Mouse (Mus musculus) kidney, postnatal 14 days (tissue): ENCODE data around the gene Peak1.
"Not testable (repeated sequence)": the region's sequence is repeated elsewhere in the genome, so short reads cannot be mapped to it uniquely, and the experiment has no call there.

Source experiments
- DNase-seq: peaks from one replicate; pipeline ENCODE4 v3.0.0; 2022; ENCODE audit warnings: mixed read lengths

The Peak1 gene

DNA sequence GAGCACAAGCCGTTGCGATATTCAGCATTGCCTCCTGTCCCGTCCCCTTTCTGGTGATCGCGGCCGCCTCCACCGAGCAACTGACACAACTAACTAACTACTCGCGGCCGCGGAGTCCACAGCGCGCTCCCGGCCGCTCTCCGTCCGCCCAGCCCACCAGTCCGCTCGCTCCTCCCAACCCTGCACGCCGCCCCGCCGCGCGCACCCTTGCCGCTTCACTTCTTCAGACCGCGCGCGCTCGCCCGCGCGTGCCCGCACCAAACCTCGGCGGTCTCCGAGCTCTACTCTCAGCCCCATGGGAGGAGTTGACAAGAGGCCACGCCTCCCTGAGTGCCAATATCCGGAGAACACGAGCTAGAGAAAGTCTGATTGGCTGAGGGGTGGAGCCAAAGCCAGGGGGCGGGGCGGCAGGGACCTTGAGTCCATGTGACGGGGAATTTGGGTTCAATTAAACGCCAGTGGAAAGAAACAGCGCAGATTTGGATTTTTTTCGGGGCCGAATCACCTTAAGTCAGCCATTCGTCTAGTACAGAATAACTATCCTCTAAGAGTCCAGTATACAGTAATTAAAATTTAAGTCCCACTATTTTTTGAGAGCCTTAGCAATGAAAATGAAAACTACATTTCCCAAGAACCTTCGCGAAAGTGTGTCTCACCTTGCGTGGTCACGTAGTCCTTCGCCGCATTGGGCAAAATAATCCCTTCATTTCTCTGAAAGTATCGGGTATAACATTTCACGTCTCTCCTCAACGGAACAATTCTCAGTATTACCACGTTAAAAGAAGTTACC is at the start of gene Peak1, which contains the start of gene Hmg20a:
Gene Peak1, minus strand, starts transcription at position 120 of the 790 bp plus-strand sequence.
Gene Hmg20a, plus strand, starts transcription at position 662 of the 790 bp plus-strand sequence.
- peak; percentile 100 for DNase-seq

DNA sequence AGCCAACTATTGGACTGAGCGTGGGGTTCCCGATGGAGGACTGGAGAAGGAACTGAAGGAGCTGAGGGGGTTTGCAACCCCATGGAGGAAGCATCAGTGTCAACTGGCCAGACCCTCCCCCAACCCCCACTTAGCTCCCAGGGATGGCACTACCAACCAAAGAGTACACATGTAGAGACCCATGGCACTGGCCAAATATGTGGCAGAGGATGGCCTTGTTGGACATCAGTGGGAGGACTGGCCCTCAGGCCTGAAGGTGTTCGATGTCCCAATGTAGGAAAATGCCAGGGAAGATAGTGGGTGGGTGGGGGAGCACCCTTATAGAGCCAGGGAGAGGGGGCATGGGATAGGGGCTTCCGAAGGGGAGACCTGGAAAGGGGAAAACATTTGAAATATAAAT is 48.4 kb upstream of the Peak1 start:
- DNase-seq, result no peak

DNA sequence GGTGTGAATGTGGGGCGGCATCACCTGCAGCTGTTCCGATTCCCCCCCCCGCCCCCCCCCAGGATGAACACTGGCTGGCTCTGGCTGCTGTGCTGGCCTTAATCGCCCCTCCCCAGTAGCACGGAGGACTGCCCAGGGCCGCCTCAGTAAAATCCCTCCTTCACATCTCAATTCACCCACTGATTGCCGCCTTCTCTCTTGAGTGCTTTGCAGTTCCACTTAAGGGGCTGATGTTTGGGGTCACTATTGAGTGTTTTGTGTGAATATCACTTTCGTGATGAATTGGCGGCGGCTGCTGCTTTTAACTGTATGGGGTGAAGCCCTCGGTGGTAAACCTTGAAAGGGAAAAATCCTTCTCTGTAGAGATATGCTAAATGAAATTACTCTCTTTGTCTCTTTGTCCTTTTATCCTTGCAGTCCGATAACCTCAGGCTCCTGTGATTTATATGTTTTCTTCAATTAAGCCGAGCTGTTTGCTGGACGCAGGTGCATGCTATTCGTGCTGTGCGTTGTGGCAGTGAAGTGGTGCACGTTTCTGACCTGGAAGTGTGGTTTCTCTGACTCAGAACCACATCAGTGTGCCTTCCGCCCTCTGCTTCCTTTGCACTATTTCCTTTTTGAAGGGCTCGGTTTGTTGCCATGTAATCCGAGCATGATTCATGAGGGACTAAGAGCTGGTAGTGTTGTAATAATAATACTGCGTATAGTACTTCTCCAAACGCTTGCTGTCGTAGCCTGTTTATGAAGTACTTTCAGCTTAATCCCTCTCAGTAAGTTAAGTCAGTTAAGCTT is 47.2 kb upstream of the Peak1 start:
- peak; percentile 55 for DNase-seq

DNA sequence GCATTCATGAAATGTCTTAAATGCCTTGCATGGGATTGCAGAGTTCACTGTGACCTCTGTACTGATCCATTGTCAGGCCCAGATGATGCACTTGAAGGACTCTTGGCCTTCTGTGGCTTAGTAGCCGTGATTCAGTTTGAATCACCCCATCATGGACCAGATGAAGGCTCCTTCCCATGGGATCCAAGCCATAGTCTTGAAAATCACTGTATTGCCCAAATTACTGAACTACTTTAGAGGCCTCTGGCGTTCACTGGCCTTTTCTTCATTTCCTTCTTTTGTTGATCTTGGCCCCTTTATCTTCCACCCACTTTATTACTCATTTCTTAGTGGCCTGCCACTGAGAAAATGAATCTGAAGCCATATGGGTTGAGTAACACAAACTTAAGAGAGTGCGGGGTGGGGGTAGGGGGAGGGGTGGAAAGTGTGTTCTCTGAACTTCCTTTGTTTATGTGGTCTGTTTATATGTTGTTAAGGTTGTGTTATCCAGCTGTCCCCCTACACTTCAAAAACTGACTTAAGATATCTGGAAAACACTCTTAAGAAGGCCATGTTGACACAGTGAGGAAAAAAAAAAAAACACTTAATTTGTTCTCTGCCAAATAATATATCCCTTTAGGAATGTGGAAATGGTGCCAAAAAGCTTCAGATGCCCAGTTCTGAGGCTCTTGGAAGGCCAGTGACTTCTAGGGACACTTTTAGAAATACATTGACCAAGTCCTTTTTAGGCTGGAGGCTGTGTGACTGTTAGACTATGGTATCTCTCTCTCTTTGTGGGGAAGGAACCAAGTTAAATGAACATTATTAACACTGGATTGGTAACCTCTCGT is 46.0 kb upstream of the Peak1 start:
- peak; percentile 62 for DNase-seq

DNA sequence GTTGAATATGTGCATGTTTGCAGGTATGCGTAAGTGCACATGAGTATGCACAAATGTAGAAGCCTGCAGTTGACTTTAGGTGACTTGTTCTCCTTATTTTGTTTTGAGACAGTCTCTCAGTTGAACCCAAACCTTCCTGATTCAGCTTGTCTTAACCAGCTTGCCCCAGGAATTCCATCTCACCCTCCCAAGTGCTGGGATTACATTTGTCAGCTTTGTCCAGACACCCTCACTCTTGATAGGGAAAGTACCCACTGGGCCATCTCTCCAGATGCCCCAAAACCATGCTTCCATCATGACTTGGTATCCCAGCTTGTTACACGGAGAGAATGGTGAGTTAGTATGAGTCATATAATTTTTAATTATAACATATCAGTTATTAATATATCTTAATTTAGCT is 45.2 kb upstream of the Peak1 start:
- DNase-seq, result no peak

DNA sequence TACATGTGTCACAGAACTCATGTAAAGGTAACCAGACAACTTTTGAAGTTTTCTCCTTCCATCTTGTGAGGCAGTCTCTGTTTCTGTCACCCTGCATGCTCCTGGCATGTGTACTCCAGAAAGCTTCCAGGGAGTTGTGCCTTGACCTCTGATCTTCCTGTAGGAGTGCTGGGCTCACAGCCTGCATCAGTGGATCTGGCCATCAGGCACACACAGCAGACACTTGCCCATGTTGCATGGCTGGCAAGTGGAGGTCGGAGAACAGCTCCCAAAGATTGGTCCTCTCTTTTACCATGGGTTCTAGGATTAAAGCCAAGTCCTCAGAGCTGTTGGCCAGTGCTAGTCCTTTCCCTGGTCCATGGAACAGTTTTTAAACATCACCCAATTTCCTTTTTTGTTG is 44.7 kb upstream of the Peak1 start:
- DNase-seq, result no peak

DNA sequence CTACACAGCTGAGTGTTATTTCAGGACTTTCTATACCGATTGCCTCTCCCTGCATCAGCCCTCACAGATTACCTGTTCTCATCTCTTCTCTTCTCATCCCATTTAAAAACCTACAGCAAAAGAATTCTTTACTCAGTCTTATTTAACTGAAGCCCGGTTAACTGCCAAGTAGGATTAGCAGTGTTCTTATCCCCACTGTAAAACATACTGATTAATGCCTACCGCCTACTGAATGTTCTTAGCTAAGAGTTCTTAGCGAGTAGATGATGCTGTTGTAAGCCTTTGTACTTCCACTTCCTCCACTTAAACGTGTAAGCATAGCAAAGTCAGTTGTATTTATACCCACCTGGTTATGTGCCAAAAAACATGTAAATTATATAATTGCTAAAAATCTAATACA is 43.1 kb upstream of the Peak1 start:
- DNase-seq, result no peak

DNA sequence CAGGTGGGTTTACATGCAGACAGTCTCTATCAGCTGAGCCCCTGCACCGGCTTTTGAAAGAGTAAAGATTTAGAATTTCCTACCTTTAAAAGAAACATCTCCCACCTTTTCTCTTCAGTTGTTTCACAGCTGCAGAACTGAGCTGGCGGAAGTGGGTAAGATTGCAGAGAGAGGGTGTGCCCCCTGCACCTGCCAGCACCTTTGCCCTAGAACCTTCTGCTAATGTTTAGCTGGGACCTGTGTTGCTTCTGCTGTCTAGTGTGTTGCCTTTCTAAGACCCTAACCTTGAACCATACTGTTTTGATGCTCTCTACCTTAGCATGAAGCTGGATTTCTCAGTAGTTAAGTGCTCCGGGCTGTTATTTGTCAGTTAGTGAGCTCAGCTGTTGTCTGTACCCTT is 38.6 kb upstream of the Peak1 start:
- no peak for DNase-seq

DNA sequence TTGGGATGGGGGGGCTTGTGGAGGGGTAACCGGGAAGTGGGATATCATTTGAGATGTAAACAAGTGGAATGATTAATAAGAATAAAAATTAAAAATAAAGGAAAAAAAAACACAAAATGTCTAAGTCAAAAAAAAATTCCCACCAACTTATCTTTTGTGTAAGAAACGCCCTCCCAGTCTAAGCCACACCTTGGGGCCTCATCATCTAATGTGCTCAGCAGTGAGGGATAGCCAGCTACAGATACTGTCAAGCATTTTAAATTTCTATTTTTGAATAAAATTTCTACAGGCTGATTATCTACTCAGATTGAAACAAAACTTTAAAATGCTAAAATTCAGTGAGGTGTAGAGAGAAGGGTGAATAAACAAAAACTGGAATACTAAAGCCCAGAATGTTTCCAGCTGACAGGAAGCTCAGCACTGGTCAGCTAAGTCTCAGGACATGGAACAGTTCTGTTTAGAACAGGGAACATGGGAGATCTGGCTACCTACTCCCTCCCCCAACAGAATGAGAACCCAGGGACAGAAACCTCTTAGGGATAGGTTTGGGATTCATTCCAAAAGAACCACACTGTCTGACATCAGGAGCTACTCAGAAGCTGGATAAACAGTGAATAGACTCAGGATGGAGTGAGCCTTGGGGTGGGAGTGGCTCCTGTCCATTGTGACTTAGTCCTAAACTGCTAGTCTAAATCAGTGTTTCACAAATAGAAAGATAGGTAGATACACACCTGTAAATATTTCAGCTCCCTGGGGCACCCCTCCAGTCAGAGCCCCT is 35.4 kb upstream of the Peak1 start:
- no peak for DNase-seq

DNA sequence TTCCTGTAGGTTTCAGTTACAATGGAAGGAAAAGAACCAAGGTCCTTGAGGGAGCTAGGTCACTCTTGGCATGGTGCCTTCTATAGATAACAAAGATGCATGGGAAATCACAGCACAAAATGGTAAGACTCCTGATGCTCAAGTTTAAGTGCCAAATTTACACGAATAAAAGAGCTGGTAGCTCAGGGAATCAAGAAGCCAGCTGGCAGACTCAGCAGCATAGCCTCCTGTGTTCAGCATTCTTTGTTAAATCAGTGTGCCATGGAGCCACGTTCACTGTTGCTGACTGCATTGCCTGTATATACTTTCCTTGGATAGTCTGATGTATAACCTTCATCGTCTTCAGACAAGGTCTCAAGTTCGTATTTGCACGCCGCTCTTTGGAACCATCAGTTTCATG is 33.7 kb upstream of the Peak1 start:
- DNase-seq, result no peak

DNA sequence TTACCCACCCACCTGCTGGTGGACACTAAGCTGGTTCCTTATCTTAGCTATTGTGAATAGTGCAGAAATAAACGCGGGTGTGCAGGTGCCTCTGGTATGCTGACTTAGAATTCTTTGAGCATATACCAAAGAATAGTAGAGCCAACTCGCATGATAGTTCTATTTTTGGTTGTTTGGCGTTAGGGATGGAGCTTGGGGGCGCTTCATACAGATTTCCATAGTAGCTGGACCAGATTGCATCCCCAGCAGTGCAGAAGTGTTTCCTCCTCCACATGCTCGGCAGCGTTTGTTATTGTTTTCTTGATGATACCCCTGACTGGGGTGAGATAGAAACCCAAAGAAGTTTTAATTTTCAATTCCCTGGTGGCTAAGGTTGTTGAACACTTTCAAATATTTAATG is 21.8 kb upstream of the Peak1 start:
- no peak for DNase-seq

DNA sequence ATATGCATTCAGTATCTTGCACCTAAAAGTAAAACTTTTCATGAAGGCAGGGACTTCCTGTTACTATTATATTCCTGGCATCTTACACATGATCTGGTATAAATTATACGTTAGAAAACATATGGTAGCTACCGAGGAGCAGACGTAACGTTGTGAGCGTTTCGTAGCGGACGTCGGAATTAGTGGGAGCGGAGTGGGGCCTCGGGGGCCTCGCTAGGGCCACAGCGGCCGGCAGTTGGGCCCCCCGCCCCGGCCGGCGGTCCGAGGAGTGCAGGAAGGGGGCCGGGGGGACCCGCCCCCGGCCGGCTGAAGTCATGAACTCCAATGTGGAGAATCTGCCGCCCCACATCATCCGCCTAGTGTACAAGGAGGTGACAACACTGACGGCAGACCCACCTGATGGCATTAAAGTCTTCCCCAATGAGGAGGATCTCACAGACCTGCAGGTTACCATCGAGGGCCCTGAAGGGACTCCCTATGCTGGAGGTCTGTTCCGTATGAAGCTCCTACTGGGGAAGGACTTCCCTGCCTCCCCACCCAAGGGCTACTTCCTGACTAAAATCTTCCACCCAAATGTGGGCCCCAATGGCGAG is 19.5 kb upstream of the Peak1 start:
- DNase-seq, result not testable (repeated sequence)

DNA sequence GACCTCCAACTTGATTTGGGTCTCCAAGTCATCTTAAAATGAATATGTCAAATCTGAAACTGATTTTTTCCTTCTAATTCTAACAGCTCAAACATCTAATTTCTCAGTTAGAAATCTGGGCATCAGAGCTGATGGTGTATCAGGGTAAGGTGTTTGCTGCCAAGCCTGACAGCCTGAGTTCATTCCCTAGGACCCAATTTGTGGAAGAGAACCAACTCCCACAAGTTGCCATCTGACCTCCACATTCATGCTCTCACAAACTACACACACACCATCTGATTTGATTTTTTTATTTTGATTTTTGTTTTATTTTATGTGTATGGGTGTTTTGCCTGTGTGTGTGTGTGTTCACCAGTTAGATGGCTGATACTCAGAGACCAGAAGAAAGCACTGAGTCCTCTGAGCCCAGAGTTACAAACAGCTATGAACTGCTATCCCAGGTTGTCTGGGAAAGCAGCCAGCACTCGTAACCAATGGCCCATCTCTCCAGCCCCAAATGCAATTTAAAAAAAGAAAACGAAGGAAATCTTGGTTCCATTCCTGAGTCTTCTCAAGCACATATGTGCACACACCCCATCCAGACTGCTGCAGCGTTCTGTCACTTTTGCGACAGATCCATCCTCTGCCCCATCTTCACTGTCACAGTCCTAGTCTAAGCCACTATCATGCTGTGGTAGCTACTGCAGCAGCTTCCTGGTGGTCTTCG is 18.1 kb upstream of the Peak1 start:
- no peak for DNase-seq

DNA sequence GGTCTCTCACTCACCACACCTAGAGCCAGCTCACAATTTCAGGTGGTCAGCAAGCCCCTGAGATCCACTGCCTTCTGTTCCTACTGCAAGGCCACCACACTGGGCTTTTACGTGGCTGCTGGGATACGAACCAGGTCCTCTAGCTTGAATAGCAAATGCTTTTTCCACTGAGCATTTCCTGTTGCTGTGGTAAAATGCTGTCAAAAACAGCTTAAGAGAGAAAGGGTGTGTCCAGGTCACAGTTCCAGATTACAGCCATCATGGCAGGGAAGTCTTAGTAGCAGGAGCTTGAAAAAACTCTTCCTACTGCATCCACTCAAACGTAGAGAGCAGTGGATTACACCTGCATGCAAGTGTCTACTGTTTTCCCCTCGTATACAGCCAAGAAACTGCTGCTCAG is 7.0 kb upstream of the Peak1 start:
- DNase-seq, result no peak

DNA sequence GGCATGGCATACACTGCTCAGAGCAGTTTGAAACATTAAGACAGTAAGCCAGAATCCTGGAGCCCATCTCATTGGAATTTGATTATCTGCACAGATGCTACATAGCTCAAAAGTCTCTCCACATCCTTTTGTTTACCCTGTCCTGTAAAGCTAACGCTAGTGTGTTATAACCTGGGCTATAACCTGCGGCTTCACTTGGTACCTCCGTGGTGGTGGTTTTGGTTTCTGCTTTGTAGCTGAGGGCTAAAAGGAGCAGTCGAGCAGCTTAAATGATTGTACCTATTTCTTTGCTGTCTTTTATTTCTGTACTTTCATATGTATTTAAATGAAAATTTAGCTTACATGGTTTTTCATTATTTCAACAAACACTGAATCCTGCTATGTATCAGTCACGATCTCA is 4.1 kb upstream of the Peak1 start:
- no peak for DNase-seq

DNA sequence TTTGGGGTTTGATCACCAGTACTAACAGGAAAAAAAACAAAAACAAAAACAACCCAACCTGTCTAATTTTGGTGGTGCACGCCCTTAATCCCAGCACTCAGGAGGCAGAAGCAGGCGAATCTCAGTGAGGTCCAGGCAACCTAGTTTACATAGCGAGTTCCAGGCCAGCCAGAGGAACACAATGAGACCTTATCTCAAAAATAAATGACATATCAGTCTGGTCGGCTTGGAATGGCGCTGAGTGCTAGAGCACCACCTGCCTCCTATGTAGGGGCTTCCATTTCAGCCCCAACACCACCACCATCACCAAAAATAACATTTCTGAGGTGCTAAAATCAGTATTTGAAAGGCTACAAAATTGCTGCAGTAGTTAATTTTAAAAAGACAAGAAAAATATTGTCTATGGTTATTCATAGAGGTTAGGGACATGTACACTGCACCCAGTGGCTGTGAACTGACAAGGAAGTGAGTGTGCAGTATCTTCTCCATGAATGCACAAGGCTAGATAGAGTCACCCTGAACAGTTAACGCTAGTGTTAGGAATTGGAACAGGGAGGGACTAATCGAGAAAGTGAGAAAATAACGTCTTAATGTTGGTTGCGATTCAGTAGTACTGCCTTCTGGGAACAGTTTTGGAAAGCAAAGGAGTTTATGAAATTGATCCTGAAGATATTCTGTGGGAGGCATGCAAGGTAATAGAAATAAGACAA is 3.2 kb upstream of the Peak1 start:
- DNase-seq, result no peak

DNA sequence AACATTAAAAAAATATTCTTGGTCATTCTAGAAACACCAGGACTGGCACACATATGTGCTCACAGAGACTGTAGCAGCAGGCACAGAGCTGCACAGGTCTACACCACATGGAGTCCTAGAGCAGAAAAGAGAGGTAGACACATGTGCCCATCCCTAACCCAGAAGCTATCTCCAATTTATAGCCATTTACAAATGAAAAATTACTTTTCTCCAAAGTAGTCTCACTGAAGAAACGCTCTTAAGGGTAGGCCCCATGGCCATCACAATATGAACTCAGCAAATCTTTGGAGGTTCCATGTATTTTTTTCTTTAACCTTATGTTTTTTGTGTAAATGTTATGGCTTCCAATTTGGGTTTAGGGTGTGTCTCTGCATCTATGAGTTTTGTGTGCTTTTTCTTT is 2.4 kb upstream of the Peak1 start:
- no peak for DNase-seq

DNA sequence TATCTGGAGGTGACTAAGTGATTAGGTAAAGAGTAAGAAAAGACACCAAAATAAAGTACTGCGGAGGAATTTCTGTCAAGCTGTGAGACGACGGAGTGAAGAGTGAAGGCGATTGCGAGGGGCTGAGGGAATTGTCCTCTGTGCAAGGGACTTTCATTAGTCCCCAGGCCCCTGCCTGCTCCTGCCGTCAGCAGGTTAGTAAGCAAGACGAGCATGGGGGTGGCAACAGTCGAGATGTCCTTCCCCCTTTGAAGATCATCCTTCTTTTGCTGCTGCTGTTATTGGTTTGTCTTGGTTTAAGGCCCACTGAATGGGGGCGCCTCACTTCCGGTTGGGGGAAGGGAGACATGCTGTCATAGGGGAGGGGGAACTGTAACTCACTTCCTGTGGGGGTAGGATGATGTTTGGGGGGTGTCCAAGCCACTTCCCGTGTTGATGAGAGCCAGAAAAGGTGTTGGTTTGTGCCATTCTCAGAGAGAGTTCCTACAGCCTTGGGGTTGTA is 922 bp upstream of the Peak1 start:
- peak; percentile 84 for DNase-seq

DNA sequence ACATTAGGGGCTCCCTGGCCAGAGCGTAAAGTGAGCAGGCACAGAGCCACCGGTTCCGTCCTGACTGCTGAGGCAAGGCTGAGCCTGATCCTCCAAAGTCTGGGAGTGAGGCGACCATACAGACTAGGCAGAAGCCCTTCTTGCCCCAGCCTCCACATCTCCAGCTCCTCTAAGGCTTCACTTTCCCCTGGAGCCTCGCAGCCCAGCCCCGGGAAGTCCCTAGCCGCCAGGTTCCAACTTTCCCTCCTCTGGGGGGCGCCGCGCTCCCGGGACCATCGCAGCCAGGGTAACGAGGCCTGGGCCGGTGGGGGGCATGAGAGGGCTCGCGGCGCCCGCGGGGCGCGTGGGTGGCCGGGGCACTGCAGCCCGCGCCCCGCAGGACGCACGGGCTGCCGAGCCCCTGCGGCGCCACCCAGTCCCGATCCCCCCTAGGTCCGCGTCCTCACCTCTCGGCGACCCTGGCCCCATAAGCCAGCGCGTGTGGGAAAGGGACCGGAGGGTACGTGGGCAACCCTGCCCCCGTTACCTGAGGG is 386 bp downstream of the Peak1 start:
- DNase-seq, result peak; percentile 89

DNA sequence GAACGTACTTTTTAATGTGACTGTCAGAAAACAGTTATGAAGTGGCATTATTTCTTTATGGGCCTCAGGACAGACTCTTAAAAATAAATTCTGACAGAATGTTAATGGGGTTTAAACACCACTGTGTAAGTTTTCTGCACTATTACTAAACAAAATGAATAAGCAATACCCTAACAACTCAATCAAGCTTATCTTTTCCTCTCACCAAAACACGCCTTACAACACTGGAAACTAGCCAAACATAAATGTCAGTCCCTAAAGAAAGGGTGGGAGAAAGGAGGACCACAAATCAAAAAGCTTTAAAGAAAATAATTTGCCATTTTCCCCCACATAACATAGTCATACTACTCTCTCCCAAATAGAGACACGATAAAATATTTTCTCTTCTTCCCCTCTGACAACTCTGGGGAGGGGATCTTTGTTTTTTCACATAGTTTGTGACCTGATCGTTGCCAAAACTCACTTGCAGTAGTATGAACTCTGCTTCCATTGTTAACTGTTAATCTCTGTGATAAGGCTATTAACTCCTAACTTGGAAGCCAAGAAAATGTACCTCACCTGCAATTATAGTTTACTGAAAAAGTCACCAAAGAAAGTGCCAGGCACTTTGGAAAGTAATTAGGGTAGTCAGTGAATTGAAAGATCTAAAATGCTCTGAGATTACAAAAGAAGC is 1.8 kb downstream of the Peak1 start:
- no peak for DNase-seq
